Mouse (Mus musculus) kidney, adult 2 months (tissue): ENCODE measurements around the gene Olfr1195.

ENCODE experiments used
- CTCF ChIP-seq: fragments of 200-500 bp; conservative IDR thresholded peaks from 2 replicates; pipeline ENCODE4 v1.5.1; 2011; ENCODE audit warnings: low read depth, mild to moderate bottlenecking, control low read depth, low read length, moderate library complexity, mixed read lengths; ENCODE audit not compliant: insufficient read depth, insufficient read length
- POLR2A ChIP-seq: fragments of 200-500 bp; IDR thresholded peaks from one replicate; pipeline ENCODE4 v1.6.1; 2011; ENCODE audit warnings: low read depth, low read length, control low read depth

- TF ChIP-seq POLR2A (no peak), CTCF (no peak)
These were observed 15.5 kb upstream of the Olfr1195 start, which contains the start of gene Olfr1196 for GRCm38 (mm10) chr2:88704497-88704896.
